Mouse (Mus musculus): ENCODE results near the gene Dnah10. TPM values are rescaled to one million over a fixed set of nuclear protein-coding genes. Genes with fewer than 3 reads are reported as not detected.
A peak's percentile ranks its signal among the peaks of the same experiment; 100 is the strongest.

Dnah10 gene
- polyA plus RNA-seq, 1 experiment from 2014 or later: 0.04 TPM

GRCm38 (mm10) chr5:124862871-124863741 lies 138.2 kb downstream of the Dnah10 start:
- peak overlapping the region; percentile 87 for H3K9ac ChIP-seq (ENCODE audit: low read depth, low read length)
- peaks cover 10% of the 10 kb centered on the region for H3K4me1 ChIP-seq (ENCODE audit: control insufficient read depth, insufficient read depth, low read length)
- peak; percentile 65 for ATAC-seq (replicated peaks; ENCODE audit: insufficient number of reproducible peaks, low FRiP score, low TSS enrichment)
- H3K4me2 ChIP-seq: peak overlapping the region; percentile 99
- peak overlapping the region; percentile 89 for H3K27ac ChIP-seq (ENCODE audit: low read depth, low read length)
- no peaks in the 10 kb centered on the region for H3K9me3 ChIP-seq (replicated peaks; ENCODE audit: control insufficient read depth, low read length)
- peaks cover 29% of the 10 kb centered on the region for H3K27me3 ChIP-seq (ENCODE audit: control insufficient read depth, insufficient read depth, low read length)
- 0 out of 2 replicates have a peak, but pooled peaks cover 2% of the 10 kb centered on the region for H3K36me3 ChIP-seq (ENCODE audit: control insufficient read depth, insufficient read depth, low read length)
- WGBS (ENCODE audit: insufficient replicate concordance): under 1% methylated on average over 65 of the region's 88 CpGs
- peak overlapping the region; percentile 90 for H3K4me3 ChIP-seq (ENCODE audit: low read depth, low read length)

DNA sequence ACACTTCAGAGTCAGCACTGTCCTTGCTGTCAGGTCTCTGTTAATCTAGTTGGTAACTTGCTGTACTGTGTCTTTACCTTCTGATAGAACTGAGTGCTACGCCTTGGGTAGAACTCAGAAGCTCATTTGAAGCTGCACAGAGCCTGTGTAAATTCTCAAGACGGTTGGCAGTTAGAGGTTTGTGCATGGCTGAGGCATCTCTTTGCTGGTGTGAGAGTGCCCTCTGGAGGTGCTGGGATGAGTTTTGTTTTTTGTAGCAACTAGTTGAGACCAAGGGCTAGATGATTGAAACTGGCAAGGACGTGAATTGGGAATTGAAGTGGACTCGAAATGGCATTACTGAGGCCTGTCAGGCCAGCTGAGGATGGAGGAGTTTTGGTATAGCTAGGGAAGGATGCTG lies 144.1 kb downstream of the Dnah10 start:
- Histone ChIP-seq H3K36me3 (ENCODE audit: control insufficient read depth, insufficient read depth, low read length) (0 out of 2 replicates have a peak, but pooled peaks cover 2% of the 10 kb centered on the region), H3K4me1 (ENCODE audit: control insufficient read depth, insufficient read depth, low read length) (peaks cover 34% of the 10 kb centered on the region), H3K4me2 (no peak overlapping the region), H3K9ac (ENCODE audit: low read depth, low read length) (no peak overlapping the region), H3K9me3 (replicated peaks; ENCODE audit: control insufficient read depth, low read length) (no peaks in the 10 kb centered on the region), H3K27me3 (ENCODE audit: control insufficient read depth, insufficient read depth, low read length) (no peaks in the 10 kb centered on the region), H3K4me3 (ENCODE audit: low read depth, low read length) (no peak overlapping the region), H3K27ac (ENCODE audit: low read depth, low read length) (no peak overlapping the region)
- ATAC-seq (replicated peaks; ENCODE audit: insufficient number of reproducible peaks, low FRiP score, low TSS enrichment): no peak
- 50% methylated on average over 4 of the region's 4 CpGs for WGBS (ENCODE audit: insufficient replicate concordance)

DNA sequence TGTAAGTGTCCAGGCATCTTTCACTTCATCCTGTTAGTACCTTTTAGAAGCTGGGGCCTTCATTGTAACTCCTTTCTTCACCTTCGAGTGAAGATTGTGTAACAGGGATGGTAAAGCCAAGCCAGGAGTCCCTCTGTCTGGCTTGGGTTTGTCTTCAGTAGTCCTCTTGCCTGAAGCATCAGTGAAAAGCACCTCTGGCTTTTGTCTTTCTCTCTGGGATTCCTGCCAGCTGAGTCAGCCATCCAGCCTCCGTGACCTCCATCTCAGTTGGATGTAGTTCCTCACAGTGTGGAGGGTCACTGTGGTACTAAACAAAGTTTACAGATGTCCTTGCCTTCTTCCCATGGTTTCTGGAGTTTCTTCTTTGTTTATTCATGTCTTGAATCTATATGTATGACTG lies 147.1 kb downstream of the Dnah10 start:
- ATAC-seq (replicated peaks; ENCODE audit: insufficient number of reproducible peaks, low FRiP score, low TSS enrichment): no peak
- WGBS (ENCODE audit: insufficient replicate concordance): 36% methylated on average over 2 of the region's 2 CpGs
- H3K27ac ChIP-seq (ENCODE audit: low read depth, low read length): 0 out of 2 replicates have a peak overlapping the region, but pooled peaks have one; percentile 18

GRCm38 (mm10) chr5:124873096-124873495 lies 148.2 kb downstream of the Dnah10 start:
- ATAC-seq (replicated peaks; ENCODE audit: insufficient number of reproducible peaks, low FRiP score, low TSS enrichment): 0 out of 2 replicates have a peak, but pooled peaks have one; percentile 41
- Histone ChIP-seq H3K9me3 (replicated peaks; ENCODE audit: control insufficient read depth, low read length) (no peaks in the 10 kb centered on the region), H3K36me3 (ENCODE audit: control insufficient read depth, insufficient read depth, low read length) (peaks cover 2% of the 10 kb centered on the region; the same call in 1 of the 2 replicates), H3K9ac (ENCODE audit: low read depth, low read length) (no peak overlapping the region), H3K4me3 (ENCODE audit: low read depth, low read length) (no peak overlapping the region), H3K4me1 (ENCODE audit: control insufficient read depth, insufficient read depth, low read length) (peaks cover 43% of the 10 kb centered on the region), H3K4me2 (no peak overlapping the region), H3K27ac (ENCODE audit: low read depth, low read length) (0 out of 2 replicates have a peak overlapping the region, but pooled peaks have one; percentile 6), H3K27me3 (ENCODE audit: control insufficient read depth, insufficient read depth, low read length) (no peaks in the 10 kb centered on the region)
- WGBS (ENCODE audit: insufficient replicate concordance): 79% methylated on average over 3 of the region's 3 CpGs

More for the DNA sequence above, 147.1 kb downstream of the Dnah10 start:
- H3K4me2 ChIP-seq: no peak overlapping the region
- no peaks in the 10 kb centered on the region for H3K9me3 ChIP-seq (replicated peaks; ENCODE audit: control insufficient read depth, low read length)
- H3K4me1 ChIP-seq (ENCODE audit: control insufficient read depth, insufficient read depth, low read length): peaks cover 40% of the 10 kb centered on the region
- 0 out of 2 replicates have a peak overlapping the region, but pooled peaks have one; percentile 24 for H3K9ac ChIP-seq (ENCODE audit: low read depth, low read length)
- peaks cover 2% of the 10 kb centered on the region; the same call in 1 of the 2 replicates for H3K36me3 ChIP-seq (ENCODE audit: control insufficient read depth, insufficient read depth, low read length)
- no peaks in the 10 kb centered on the region for H3K27me3 ChIP-seq (ENCODE audit: control insufficient read depth, insufficient read depth, low read length)
- no peak overlapping the region for H3K4me3 ChIP-seq (ENCODE audit: low read depth, low read length)

DNA sequence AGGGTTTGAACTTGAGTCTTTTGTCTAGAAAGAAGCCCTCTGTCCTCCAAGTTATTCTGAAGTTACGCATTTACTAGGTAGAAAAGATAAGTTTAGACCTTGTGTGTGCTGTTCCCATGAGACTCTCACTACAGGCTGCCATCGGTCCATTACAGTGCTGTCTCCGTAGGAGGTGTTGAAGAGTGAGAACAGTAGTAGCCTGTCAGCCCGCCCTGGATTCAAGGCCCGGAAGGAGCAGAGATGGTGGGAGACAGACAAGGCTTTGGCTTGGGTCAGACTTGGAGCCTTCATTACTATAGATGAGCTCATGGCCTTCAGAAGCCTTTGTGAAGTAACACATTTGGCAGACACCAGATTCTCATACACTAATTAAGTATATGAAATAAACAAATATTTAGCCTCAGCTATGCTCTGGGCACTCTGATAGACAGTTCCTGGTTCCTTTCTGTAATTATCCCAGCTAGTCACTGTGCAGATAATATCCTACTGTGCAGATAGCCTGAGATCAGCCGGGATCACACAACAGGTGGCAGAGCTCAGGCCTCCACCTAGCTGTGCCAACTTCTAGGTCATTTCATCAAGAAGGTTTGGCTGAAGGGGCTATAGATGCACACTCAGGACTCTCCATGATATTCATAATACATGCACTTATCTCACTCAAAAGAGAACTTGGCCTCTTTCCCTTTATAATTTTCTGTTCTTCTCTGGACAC lies 149.2 kb downstream of the Dnah10 start:
- Histone ChIP-seq H3K36me3 (ENCODE audit: control insufficient read depth, insufficient read depth, low read length) (peaks cover 4% of the 10 kb centered on the region; the same call in 1 of the 2 replicates), H3K9me3 (replicated peaks; ENCODE audit: control insufficient read depth, low read length) (no peaks in the 10 kb centered on the region), H3K27me3 (ENCODE audit: control insufficient read depth, insufficient read depth, low read length) (no peaks in the 10 kb centered on the region), H3K4me2 (no peak overlapping the region), H3K4me1 (ENCODE audit: control insufficient read depth, insufficient read depth, low read length) (peaks cover 43% of the 10 kb centered on the region), H3K27ac (ENCODE audit: low read depth, low read length) (no peak overlapping the region), H3K9ac (ENCODE audit: low read depth, low read length) (no peak overlapping the region), H3K4me3 (ENCODE audit: low read depth, low read length) (no peak overlapping the region)
- 62% methylated on average over 6 of the region's 6 CpGs for WGBS (ENCODE audit: insufficient replicate concordance)
- no peak for ATAC-seq (replicated peaks; ENCODE audit: insufficient number of reproducible peaks, low FRiP score, low TSS enrichment)

DNA sequence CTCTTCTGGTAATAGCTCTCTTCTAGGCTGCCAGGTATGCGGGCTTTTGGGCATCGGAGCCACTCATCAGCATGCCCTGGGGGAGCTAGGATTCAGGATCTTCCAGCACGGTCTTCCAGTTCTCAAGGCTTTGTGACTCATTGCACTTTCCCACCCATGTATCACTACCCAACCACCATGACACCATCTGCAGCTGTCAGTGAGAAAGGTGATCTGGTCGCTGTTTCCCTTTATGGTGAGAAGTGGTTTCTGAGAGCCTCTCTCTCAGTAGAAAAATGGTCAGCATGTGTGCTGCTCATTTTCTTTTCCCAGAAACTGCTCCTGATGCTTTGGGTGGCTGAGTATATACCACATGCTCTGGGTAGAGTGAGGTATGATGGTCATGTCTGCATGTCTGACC lies 154.4 kb downstream of the Dnah10 start:
- Histone ChIP-seq H3K27me3 (ENCODE audit: control insufficient read depth, insufficient read depth, low read length) (no peaks in the 10 kb centered on the region), H3K4me3 (ENCODE audit: low read depth, low read length) (no peak overlapping the region), H3K9me3 (replicated peaks; ENCODE audit: control insufficient read depth, low read length) (no peaks in the 10 kb centered on the region), H3K36me3 (ENCODE audit: control insufficient read depth, insufficient read depth, low read length) (peaks cover 8% of the 10 kb centered on the region), H3K4me2 (no peak overlapping the region), H3K9ac (ENCODE audit: low read depth, low read length) (no peak overlapping the region), H3K27ac (ENCODE audit: low read depth, low read length) (no peak overlapping the region), H3K4me1 (ENCODE audit: control insufficient read depth, insufficient read depth, low read length) (peaks cover 10% of the 10 kb centered on the region; the same call in 1 of the 2 replicates)
- ATAC-seq (replicated peaks; ENCODE audit: insufficient number of reproducible peaks, low FRiP score, low TSS enrichment): no peak
- 92% methylated on average over 4 of the region's 4 CpGs for WGBS (ENCODE audit: insufficient replicate concordance)

DNA sequence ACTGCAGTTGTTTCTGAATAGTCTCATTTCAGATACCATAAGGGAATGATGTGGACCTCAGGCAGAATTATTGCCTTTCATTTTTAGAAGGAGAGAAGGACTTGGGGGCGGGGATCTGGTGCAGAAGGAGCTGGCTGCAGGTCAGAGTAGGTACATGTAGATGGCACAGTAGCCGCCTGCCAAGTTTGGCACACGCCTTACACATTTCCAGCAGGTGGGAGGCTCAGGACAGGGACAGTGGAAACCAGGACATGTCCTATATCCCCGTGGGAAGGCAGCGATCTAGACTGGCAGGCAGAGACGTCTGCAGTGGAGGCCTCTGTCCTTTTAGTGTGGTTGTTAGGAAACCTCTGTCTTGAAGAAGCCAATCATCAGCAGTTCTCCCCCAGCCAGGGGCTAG lies 154.9 kb downstream of the Dnah10 start:
- no peak for ATAC-seq (replicated peaks; ENCODE audit: insufficient number of reproducible peaks, low FRiP score, low TSS enrichment)
- Histone ChIP-seq H3K36me3 (ENCODE audit: control insufficient read depth, insufficient read depth, low read length) (peaks cover 9% of the 10 kb centered on the region), H3K4me3 (ENCODE audit: low read depth, low read length) (no peak overlapping the region), H3K9ac (ENCODE audit: low read depth, low read length) (no peak overlapping the region), H3K27me3 (ENCODE audit: control insufficient read depth, insufficient read depth, low read length) (no peaks in the 10 kb centered on the region), H3K4me2 (no peak overlapping the region), H3K27ac (ENCODE audit: low read depth, low read length) (no peak overlapping the region), H3K4me1 (ENCODE audit: control insufficient read depth, insufficient read depth, low read length) (peaks cover 10% of the 10 kb centered on the region; the same call in 1 of the 2 replicates), H3K9me3 (replicated peaks; ENCODE audit: control insufficient read depth, low read length) (no peaks in the 10 kb centered on the region)
- 82% methylated on average over 6 of the region's 6 CpGs for WGBS (ENCODE audit: insufficient replicate concordance)

DNA sequence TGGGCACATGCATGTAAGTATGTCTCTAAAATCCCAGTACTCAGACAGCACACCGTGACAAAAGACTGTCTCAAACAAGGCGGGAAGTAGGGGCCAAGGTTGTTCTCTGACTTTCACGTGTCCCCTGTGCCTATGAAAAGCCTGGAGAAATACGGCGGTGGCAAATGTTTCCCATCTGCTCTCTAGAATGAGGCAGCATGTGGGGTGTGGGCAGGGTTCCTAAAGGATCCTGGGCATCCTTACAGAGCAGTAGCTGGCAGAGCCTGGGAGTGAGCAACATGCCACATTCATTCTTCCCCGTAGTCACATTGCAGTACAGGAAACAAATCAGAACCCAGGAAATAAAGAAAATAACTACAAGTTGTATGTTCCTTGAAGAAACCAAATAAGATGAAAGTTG lies 159.0 kb downstream of the Dnah10 start:
- H3K4me1 ChIP-seq (ENCODE audit: control insufficient read depth, insufficient read depth, low read length): no peaks in the 10 kb centered on the region
- no peaks in the 10 kb centered on the region for H3K9me3 ChIP-seq (replicated peaks; ENCODE audit: control insufficient read depth, low read length)
- no peak overlapping the region for H3K4me2 ChIP-seq
- H3K36me3 ChIP-seq (ENCODE audit: control insufficient read depth, insufficient read depth, low read length): peaks cover 21% of the 10 kb centered on the region
- no peaks in the 10 kb centered on the region for H3K27me3 ChIP-seq (ENCODE audit: control insufficient read depth, insufficient read depth, low read length)
- 90% methylated on average over 6 of the region's 6 CpGs for WGBS (ENCODE audit: insufficient replicate concordance)
- H3K9ac ChIP-seq (ENCODE audit: low read depth, low read length): no peak overlapping the region
- H3K4me3 ChIP-seq (ENCODE audit: low read depth, low read length): no peak overlapping the region
- H3K27ac ChIP-seq (ENCODE audit: low read depth, low read length): no peak overlapping the region
- no peak for ATAC-seq (replicated peaks; ENCODE audit: insufficient number of reproducible peaks, low FRiP score, low TSS enrichment)

Data from heart, embryonic 11.5 days (tissue).